Mouse (Mus musculus) kidney, embryonic 15.5 days (tissue): Measurements from ENCODE around the gene Zfp286. TPM values are rescaled to one million over a fixed set of nuclear protein-coding genes. Genes with fewer than 3 reads are reported as not detected.

Experiments used
- ATAC-seq: fragments of 200-750 bp; cut with Nextera tagmentation; replicated peaks from 2 replicates; pipeline ENCODE4 v1.8.0; 2017; ENCODE audit warnings: moderate TSS enrichment; ENCODE audit not compliant: low FRiP score
- H3K27ac ChIP-seq: fragments of 300-500 bp; sonication (generic); 2 replicates; pipeline ENCODE4 v1.5.1; 2015; ENCODE audit warnings: mild to moderate bottlenecking, inconsistent platforms
- H3K27me3 ChIP-seq: fragments of 300-500 bp; sonication (generic); 2 replicates; pipeline ENCODE4 v1.6.1; 2015; ENCODE audit warnings: inconsistent platforms
- H3K36me3 ChIP-seq: fragments of 300-500 bp; sonication (generic); 2 replicates; pipeline ENCODE4 v1.6.1; 2015; ENCODE audit warnings: inconsistent platforms
- H3K4me1 ChIP-seq: fragments of 300-500 bp; sonication (generic); 2 replicates; pipeline ENCODE4 v1.6.1; 2015; ENCODE audit warnings: inconsistent platforms
- H3K4me2 ChIP-seq: fragments of 300-500 bp; sonication (generic); 2 replicates; pipeline ENCODE4 v1.6.1; 2015; ENCODE audit warnings: moderate library complexity, mild to moderate bottlenecking, inconsistent platforms
- H3K4me3 ChIP-seq: fragments of 300-500 bp; sonication (generic); replicated peaks from 2 replicates; pipeline ENCODE4 v1.5.1; 2015; ENCODE audit warnings: mild to moderate bottlenecking, inconsistent platforms
- H3K9ac ChIP-seq: fragments of 300-500 bp; sonication (generic); 2 replicates; pipeline ENCODE4 v1.6.1; 2015; ENCODE audit warnings: mild to moderate bottlenecking, inconsistent platforms
- H3K9me3 ChIP-seq: fragments of 300-500 bp; sonication (generic); replicated peaks from 2 replicates; pipeline ENCODE4 v1.6.1; 2016; ENCODE audit warnings: inconsistent platforms
- WGBS: fragments of 180-500 bp; shearing (Covaris S2); methylation state at CpG from one replicate; pipeline ENCODE4 v1.1.7; 2015; ENCODE audit warnings: mixed read lengths; 5-methylcytosine and 5-hydroxymethylcytosine counted together
- polyA plus RNA-seq: library from polyadenylated mRNA; unstranded; fragments of >200 nt; fragmentation: Nextera tagmentation; extraction: Ambion mirVana; gene quantifications from 2 replicates; pipeline ENCODE4 v1.2.1, GENCODE M21; 2015

Gene Zfp286
- polyA plus RNA-seq, 1 experiment from 2014 or later = 17.8 TPM

DNA sequence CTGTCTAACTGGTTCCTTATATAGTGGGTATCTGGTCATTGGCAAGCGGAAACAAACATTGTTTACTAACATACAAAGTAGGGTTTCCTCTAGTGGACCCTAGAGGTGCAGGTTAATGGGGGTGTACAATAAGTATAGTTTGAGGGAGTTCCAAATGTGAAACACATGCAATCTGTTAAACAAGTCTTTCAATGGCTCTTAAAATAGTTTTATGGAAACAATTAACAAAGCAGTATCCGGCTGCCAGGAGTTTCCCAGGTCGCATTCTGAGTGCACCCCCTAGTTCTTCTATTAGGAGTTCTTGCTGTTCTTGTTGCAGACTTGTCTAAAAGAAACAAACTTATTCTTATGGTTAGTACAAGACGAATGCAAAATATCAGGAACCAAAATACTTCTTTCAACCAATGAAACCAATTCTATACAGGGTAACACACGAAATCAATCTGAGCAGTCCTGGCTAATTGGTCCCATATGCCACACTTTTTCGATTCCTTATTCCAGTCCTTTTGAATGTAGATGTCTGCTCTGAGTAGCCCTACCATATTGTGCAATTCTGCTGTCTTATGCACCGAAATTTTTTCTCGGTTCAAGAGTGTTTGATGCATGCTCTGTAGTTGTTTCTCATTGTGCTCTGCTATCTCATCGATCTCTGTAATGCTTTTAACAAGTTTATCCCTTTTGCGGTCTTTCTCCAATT lies 46.9 kb downstream of the Zfp286 start:
- H3K9me3 ChIP-seq = no peaks in the 10 kb centered on the region
- ATAC-seq = no peak
- WGBS = 76% methylated on average over 10 of the region's 10 CpGs

DNA sequence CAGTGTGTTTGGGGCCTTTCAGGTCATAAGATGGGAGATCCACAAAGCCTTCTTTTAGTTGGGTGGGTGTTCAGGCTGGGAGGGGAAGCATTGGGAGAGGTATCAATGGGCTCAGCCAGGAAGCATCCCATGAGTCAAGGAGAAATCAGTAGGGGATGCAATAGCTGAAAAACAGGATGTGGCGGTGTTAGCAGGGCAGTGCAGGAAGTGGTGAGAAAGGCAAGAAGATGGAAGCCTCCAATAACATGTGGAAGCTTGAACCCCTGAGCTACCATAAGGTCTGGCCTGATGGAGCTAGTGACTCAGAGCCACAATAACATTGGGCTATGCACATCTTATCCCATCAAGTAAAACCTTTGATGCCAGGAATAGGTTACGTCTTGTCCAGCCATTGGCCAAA lies 48.1 kb downstream of the Zfp286 start:
- WGBS = 83% methylated on average over 2 of the region's 2 CpGs
- no peaks in the 10 kb centered on the region for H3K9me3 ChIP-seq
- peaks cover 4% of the 10 kb centered on the region; the same call in 1 of the 2 replicates for H3K4me1 ChIP-seq
- H3K4me3 ChIP-seq = no peak overlapping the region
- H3K27me3 ChIP-seq = peaks cover 23% of the 10 kb centered on the region
- no peak overlapping the region for H3K9ac ChIP-seq
- ATAC-seq = no peak
- H3K36me3 ChIP-seq = no peaks in the 10 kb centered on the region
- no peak overlapping the region for H3K4me2 ChIP-seq
- no peak overlapping the region for H3K27ac ChIP-seq

More for the DNA sequence above, 46.9 kb downstream of the Zfp286 start:
- Histone ChIP-seq H3K4me3 (no peak overlapping the region), H3K36me3 (no peaks in the 10 kb centered on the region), H3K27ac (no peak overlapping the region), H3K4me1 (peaks cover 9% of the 10 kb centered on the region; the same call in 1 of the 2 replicates), H3K27me3 (peaks cover 32% of the 10 kb centered on the region), H3K4me2 (no peak overlapping the region), H3K9ac (no peak overlapping the region)

DNA sequence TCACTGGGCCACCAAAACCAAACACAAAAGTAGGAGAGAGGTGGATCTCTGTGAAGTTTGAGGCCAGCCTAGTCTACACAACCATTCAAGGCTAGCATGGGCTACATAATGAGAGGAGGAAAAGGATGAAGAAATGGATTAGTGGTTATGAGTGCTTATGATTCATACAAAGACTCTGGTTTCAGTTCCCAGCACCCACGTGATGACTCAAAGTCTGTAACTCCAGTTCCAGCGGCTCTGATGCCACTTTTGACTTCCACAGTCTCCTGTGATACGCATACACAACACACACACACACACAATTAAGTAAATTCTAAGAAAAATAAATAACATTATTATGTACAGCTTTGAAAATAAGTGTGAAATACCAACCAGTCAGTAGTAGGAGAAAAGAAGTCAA lies 56.6 kb downstream of the Zfp286 start:
- WGBS = 81% methylated on average over 3 of the region's 3 CpGs
- no peaks in the 10 kb centered on the region for H3K9me3 ChIP-seq
- peaks cover 3% of the 10 kb centered on the region; the same call in 1 of the 2 replicates for H3K27me3 ChIP-seq
- no peak for ATAC-seq
- H3K4me3 ChIP-seq = no peak overlapping the region
- no peak overlapping the region for H3K27ac ChIP-seq
- peaks cover 10% of the 10 kb centered on the region for H3K36me3 ChIP-seq
- H3K9ac ChIP-seq = no peak overlapping the region
- peaks cover 12% of the 10 kb centered on the region for H3K4me1 ChIP-seq
- H3K4me2 ChIP-seq = no peak overlapping the region

DNA sequence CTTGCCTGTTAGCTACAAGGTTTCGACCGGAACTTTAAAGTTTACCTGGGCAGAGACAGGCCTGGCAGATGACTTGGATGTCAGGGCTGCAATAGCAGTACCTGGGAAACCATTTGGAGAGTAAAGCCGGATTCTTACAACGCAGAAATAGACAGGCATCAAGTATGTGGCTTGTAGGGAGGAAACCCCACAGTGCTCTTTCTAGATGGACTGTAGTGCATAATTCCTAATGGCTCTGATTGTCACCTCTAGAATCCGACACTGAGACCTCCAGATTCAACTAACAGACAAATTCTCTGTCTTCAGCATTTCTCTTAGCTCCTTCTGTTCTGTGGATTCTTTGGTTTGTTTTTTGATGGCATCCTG lies 57.3 kb downstream of the Zfp286 start:
- peak overlapping the region; percentile 81 for H3K4me3 ChIP-seq
- no peak overlapping the region for H3K27ac ChIP-seq
- ATAC-seq = no peak
- peaks cover 12% of the 10 kb centered on the region for H3K4me1 ChIP-seq
- WGBS = 14% methylated on average over 5 of the region's 5 CpGs
- H3K36me3 ChIP-seq = peaks cover 17% of the 10 kb centered on the region
- no peaks in the 10 kb centered on the region for H3K9me3 ChIP-seq
- peaks cover 3% of the 10 kb centered on the region; the same call in 1 of the 2 replicates for H3K27me3 ChIP-seq
- H3K9ac ChIP-seq = no peak overlapping the region
- H3K4me2 ChIP-seq = peak overlapping the region; percentile 94

DNA sequence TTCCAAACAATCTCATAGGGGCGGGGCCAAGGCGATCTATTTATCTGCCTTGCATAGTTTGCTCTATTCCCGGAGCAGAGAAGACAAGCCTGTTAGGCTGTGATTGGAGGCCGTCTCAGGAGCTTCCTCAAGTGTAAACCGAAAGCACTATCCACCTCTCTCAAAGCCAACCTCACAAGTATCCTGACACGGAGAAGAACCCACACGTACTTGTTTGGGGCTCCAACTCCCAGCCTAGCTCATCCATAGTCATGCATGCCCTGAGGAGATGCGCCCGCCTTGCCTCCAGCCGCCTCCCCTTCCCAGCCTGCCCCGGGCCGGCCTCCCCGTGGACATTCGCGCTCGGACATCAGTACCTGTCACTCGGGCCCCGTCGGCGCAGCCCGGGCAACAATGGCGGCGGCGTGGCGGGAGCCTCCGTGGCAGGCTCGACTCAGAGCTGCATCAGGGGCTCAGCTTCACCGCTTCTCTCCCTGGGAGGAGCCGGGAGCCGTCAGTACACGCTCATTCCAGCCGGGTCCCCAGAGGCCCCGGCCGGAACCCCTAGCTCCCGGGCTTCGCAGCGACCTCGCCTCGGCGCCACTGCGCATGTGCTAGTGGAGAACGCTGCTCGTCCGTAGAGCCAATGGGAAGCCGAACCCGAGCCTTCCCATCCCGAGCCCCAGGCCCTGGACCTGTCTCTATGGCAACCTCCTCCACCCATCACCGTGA lies 57.8 kb downstream of the Zfp286 start, which contains the start of gene Zfp287:
Gene Zfp287, minus strand, starts transcription at position 595 of the 711 bp plus-strand sequence.
- ATAC-seq = peak; percentile 96

DNA sequence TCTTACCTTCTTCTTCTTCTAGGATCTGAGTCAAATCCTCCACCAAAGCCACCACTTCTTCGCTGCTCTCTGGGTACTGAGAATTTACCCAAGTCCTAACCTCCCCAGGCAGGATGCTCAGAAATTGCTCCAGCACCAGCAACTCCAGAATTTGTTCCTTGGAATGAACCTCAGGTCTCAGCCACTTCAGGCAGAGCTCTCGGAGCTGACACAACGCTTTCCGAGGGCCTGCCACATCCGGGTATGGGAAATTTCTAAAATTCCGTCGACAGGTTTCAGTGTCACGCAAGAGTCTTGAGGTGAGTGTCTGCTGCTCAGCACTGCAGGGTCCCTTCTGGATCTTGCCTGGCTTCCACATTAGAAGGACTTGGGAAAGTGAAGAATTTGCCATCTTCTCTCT lies 61.0 kb downstream of the Zfp286 start:
- H3K9ac ChIP-seq = no peak overlapping the region
- ATAC-seq = no peak
- no peak overlapping the region for H3K4me3 ChIP-seq
- WGBS = 93% methylated on average over 8 of the region's 8 CpGs
- no peaks in the 10 kb centered on the region for H3K9me3 ChIP-seq
- H3K4me1 ChIP-seq = peaks cover 12% of the 10 kb centered on the region
- peaks cover 3% of the 10 kb centered on the region; the same call in 1 of the 2 replicates for H3K27me3 ChIP-seq
- H3K27ac ChIP-seq = no peak overlapping the region
- peaks cover 40% of the 10 kb centered on the region for H3K36me3 ChIP-seq
- H3K4me2 ChIP-seq = no peak overlapping the region

More for the DNA sequence above, 57.8 kb downstream of the Zfp286 start, which contains the start of gene Zfp287:
- 1% methylated on average over 48 of the region's 48 CpGs for WGBS
- H3K4me2 ChIP-seq = peak within 1 kb of the TSS; percentile 94
- H3K4me3 ChIP-seq = peak within 1 kb of the TSS; percentile 81
- H3K4me1 ChIP-seq = peaks cover 12% of the 10 kb centered on the region
- peaks cover 18% of the 10 kb centered on the region for H3K36me3 ChIP-seq
- peaks cover 3% of the 10 kb centered on the region; the same call in 1 of the 2 replicates for H3K27me3 ChIP-seq
- H3K9me3 ChIP-seq = no peaks in the 10 kb centered on the region
- peak within 1 kb of the TSS; percentile 66 for H3K9ac ChIP-seq
- H3K27ac ChIP-seq = peak within 1 kb of the TSS; percentile 79

DNA sequence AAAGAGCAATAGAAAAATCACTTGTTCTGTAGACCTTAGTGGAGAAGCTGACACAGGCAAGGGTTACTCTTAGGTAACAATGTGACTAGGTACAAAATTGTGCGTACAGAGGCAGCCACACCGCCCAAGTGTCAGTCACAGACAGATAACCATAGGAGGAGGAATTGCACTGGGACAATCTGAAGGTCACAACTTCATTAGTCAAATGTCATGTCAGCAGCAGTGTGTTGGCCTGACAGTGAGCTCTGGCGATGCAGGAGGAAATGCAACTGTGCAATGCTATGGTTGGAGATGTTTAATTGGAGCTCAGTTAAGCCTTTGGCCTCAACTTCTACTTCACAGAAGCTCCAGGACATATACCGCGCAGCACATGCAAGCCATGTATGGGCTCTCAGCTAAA lies 78.6 kb downstream of the Zfp286 start:
- ATAC-seq = no peak
- H3K4me1 ChIP-seq = no peaks in the 10 kb centered on the region
- no peak overlapping the region for H3K4me2 ChIP-seq
- WGBS = 85% methylated on average over 5 of the region's 5 CpGs
- H3K27me3 ChIP-seq = no peaks in the 10 kb centered on the region
- no peak overlapping the region for H3K4me3 ChIP-seq
- no peak overlapping the region for H3K9ac ChIP-seq
- no peak overlapping the region for H3K27ac ChIP-seq
- H3K36me3 ChIP-seq = peaks cover 35% of the 10 kb centered on the region
- H3K9me3 ChIP-seq = no peaks in the 10 kb centered on the region

DNA sequence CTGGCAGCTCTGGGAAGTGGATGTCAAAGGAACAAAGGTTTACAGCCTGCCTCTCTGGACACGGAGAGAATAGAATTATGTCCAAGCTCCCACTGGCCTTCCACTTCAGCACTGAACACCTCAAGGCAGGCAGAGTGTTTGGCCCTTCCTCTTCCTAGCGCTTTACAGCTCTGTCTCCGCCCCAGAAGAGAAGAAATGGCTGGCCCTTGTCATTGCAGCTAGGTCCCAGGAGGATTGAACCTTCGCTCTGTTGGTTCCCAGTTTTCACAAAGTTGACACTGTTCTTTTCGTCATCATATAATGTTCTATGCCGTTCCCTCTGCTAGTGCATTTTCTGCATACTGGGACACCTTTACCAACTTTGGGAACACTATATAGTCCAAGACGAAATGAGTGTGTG lies 81.0 kb downstream of the Zfp286 start:
- peaks cover 16% of the 10 kb centered on the region for H3K36me3 ChIP-seq
- H3K27ac ChIP-seq = no peak overlapping the region
- no peaks in the 10 kb centered on the region for H3K27me3 ChIP-seq
- H3K9ac ChIP-seq = no peak overlapping the region
- H3K4me3 ChIP-seq = no peak overlapping the region
- no peak overlapping the region for H3K4me2 ChIP-seq
- no peaks in the 10 kb centered on the region for H3K9me3 ChIP-seq
- ATAC-seq = no peak
- H3K4me1 ChIP-seq = no peaks in the 10 kb centered on the region
- 71% methylated on average over 7 of the region's 7 CpGs for WGBS

DNA sequence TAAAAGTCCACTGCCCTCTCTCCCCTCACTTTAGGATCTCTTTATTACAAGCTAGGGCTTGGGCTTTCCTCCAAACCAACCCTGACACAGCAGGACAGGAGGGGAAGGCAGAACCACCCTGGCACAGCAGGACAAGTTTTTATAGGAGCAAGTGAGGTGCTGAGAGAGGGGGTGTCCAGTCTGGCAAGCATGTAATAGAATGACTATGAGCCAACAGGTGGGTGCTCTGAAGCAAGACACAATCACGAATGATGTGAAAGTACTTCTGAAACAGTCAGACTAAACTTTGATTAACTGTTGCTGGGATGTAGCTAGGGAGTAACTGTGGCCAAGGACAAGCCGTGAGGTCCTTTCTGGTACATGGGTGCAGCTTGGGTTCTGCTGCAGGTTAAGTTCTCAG lies 83.1 kb downstream of the Zfp286 start:
- H3K4me1 ChIP-seq = no peaks in the 10 kb centered on the region
- ATAC-seq = no peak
- peaks cover 8% of the 10 kb centered on the region; the same call in 1 of the 2 replicates for H3K36me3 ChIP-seq
- no peak overlapping the region for H3K27ac ChIP-seq
- no peaks in the 10 kb centered on the region for H3K9me3 ChIP-seq
- H3K27me3 ChIP-seq = no peaks in the 10 kb centered on the region
- WGBS = 72% methylated on average over 2 of the region's 2 CpGs
- no peak overlapping the region for H3K4me2 ChIP-seq
- no peak overlapping the region for H3K9ac ChIP-seq
- no peak overlapping the region for H3K4me3 ChIP-seq

Other genes with a start within 250 kb of the Zfp286 start
- 3,192 and 3,248 TPM in 2 replicates for gene Ubb, start 238.3 kb downstream of the Zfp286 start, polyA plus RNA-seq
- 3.5 and 6.4 TPM in 2 replicates for gene Trpv2, start 215.0 kb downstream of the Zfp286 start, polyA plus RNA-seq
- 14.3 and 15.7 TPM in 2 replicates for gene Lrrc75a, start 140.9 kb downstream of the Zfp286 start, polyA plus RNA-seq
- gene Mmgt2, start 140.8 kb downstream of the Zfp286 start, polyA plus RNA-seq = 67.3 and 70.4 TPM in 2 replicates
- 8.6 and 8.9 TPM in 2 replicates for gene Zfp287, start 57.6 kb downstream of the Zfp286 start, polyA plus RNA-seq
- gene Gm10428, start 36.4 kb downstream of the Zfp286 start, polyA plus RNA-seq = not detected in 2 replicates
- gene Trim16, start 30.8 kb upstream of the Zfp286 start, polyA plus RNA-seq = 14.9 and 16.3 TPM in 2 replicates
- 0.35 and 0.46 TPM in 2 replicates for gene Fbxw10, start 57.6 kb upstream of the Zfp286 start, polyA plus RNA-seq
- gene Tvp23b, start 90.0 kb upstream of the Zfp286 start, polyA plus RNA-seq = 70.3 and 77.3 TPM in 2 replicates
- not detected in 2 replicates for gene Cdrt4, start 161.7 kb upstream of the Zfp286 start, polyA plus RNA-seq